Mouse (Mus musculus) layer of hippocampus, adult 2 months (tissue): Measurements from ENCODE around the gene Cd300lg. TPM values are rescaled to one million over a fixed set of nuclear protein-coding genes. Genes with fewer than 3 reads are reported as not detected.
A peak's percentile ranks its signal among the peaks of the same experiment; 100 is the strongest.

ENCODE experiments used
- DNase-seq, 2 experiments: peaks; one replicate each; pipeline ENCODE4 v3.0.0; 2022; ENCODE audit warnings: low spot score in 2 of 2
- H3K27ac ChIP-seq: fragments of 200-600 bp; 2 replicates; pipeline ENCODE4 v1.8.1; 2022
- H3K4me3 ChIP-seq: fragments of 200-600 bp; 2 replicates; pipeline ENCODE4 v1.8.1; 2022; ENCODE audit warnings: mild to moderate bottlenecking
- CTCF ChIP-seq: fragments of 200-600 bp; conservative IDR thresholded peaks from 2 replicates; pipeline ENCODE4 v1.8.1; 2022; ENCODE audit warnings: antibody characterized with exemption, mild to moderate bottlenecking, moderate library complexity
- total RNA-seq, 2 experiments: library from RNA; stranded (reverse); gene quantifications; 2 replicates each; pipeline ENCODE4 v1.2.3; 2021

Cd300lg gene
- total RNA-seq, 2 experiments from 2014 or later = not detected

GRCm38 (mm10) chr11:102043381-102043780 is 2.1 kb downstream of the Cd300lg start:
- TF ChIP-seq CTCF = no peak
- Histone ChIP-seq H3K27ac (no peak overlapping the region), H3K4me3 (no peak overlapping the region)
- no peak for DNase-seq

DNA sequence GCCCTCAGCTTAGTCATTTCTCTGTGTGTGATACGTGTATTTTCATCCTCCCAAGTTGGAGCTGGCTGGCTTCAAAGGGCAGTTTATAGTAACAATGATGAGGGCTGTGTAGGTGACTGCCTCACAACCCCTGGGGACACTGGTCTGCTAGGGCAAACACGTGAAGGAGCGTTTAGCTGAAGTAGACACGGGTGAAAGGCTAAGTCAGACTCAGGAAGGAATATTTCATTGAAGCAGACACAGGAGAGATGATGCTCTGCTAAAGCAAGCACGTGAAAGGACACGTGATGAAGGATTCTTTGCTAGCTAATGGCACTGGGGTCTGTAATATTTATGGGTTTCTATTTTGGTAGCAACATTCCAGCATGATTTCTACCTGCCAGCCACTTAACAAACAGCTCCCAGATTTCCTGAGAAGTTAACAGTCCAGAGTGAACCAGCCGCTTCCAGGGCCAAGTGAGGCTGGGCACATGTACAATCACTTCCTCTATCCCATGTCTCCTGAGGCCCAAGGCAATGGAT is 3.4 kb downstream of the Cd300lg start:
- Histone ChIP-seq H3K4me3 (no peak overlapping the region), H3K27ac (no peak overlapping the region)
- DNase-seq = no peak
- no peak for TF ChIP-seq CTCF

DNA sequence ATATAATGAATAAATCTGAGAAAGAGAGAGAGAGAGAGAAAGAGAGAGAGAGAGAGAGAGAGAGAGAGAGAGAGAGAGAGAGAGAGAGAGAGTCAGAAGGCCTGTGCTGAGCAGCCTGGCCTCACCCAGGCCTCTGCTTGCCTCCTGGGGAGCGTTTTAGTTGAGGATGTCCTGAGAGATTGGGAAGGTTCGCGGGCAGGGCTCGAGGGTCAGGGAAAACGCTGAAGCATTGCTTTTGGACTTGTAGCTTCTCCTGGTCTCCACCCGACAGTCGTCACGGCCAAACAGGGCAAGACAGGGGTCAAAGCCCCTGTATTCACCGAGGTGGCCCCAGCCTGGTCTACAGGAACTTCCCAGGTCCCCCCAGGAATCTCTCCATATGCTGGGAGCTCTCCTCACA is 5.3 kb downstream of the Cd300lg start:
- DNase-seq = no peak
- TF ChIP-seq CTCF = no peak

GRCm38 (mm10) chr11:102049875-102050482 is 8.7 kb downstream of the Cd300lg start:
- TF ChIP-seq CTCF = no peak
- Histone ChIP-seq H3K4me3 (no peak overlapping the region), H3K27ac (no peak overlapping the region)
- no peak for DNase-seq

More for the DNA sequence above, 5.3 kb downstream of the Cd300lg start:
- Histone ChIP-seq H3K4me3 (no peak overlapping the region), H3K27ac (no peak overlapping the region)

DNA sequence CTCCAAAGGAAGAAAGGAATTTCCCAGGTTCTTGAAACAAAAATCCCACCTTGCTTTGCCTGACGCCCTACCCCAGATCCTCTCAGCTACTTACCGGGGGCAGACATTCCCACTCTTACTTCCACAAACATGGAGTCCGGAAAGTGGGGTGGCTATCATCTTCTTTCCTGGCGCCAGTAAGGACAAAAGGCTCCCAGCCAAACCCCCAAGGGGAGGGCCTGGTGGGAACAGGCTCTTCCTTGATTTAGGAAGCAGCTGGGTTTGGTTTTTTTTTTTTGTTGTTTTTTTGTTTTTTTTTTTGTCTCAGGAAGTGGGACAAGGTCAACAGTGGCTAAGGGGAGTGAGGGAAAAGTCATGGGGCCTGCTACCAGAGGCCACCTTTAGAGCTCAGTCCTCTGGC is 10.2 kb downstream of the Cd300lg start:
- Histone ChIP-seq H3K4me3 (no peak overlapping the region), H3K27ac (no peak overlapping the region)
- DNase-seq = no peak
- no peak for TF ChIP-seq CTCF

DNA sequence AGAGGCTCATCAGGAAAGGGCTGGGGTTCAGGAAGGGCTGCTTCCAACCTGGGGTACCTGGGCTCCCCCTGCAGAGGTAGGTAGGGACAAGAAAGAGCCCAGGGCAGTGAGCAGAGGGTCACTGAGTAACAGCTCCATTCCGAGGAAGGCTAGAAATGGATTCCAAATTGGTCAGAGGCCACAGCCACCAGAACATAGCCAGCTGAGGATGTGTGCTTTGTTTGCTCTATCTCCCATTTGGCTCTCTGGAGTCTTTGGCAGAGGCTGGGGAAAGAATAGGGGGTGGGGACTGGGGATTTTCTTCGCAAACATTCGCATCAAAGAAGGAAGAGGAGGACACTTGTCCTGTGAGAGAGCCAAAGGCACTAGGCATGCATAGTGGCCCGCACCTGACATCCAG is 10.6 kb downstream of the Cd300lg start:
- TF ChIP-seq CTCF = no peak

DNA sequence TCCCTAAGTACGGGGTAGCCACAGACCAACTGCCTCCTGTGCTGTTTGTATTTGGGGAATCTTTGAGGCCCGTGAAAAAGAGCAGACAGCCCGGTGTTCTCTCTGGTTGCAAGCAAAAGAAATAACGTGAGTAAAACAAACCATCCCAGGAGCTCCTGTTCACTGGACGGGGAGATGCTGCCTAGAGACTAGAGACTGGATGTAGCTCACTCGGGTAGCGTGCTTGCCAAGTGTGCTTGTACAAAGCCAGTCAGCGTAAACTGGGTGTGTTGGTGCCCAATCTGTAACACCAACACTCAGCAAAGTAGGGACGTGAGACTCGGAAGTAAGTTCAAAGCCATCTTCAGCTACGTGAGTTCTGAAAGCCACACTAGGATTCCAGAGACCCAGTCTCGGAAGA is 11.4 kb downstream of the Cd300lg start:
- 0 out of 2 replicates have a peak overlapping the region, but pooled peaks have one; percentile 23 for H3K27ac ChIP-seq
- DNase-seq = no peak
- TF ChIP-seq CTCF = no peak

More for the DNA sequence above, 10.6 kb downstream of the Cd300lg start:
- DNase-seq = no peak
- Histone ChIP-seq H3K27ac (peak overlapping the region; percentile 23; the same call in 1 of the 2 replicates), H3K4me3 (no peak overlapping the region)

GRCm38 (mm10) chr11:102053183-102053582 is 11.9 kb downstream of the Cd300lg start:
- H3K4me3 ChIP-seq = no peak overlapping the region
- TF ChIP-seq CTCF = no peak
- DNase-seq = no peak
- H3K27ac ChIP-seq = no peak overlapping the region

More for the DNA sequence above, 11.4 kb downstream of the Cd300lg start:
- no peak overlapping the region for H3K4me3 ChIP-seq

- Histone ChIP-seq H3K27ac (no peak overlapping the region), H3K4me3 (no peak overlapping the region)
- peak; percentile 82 for TF ChIP-seq CTCF
- peak in 1 of 2 experiments; percentile 71 for DNase-seq
These were observed 12.5 kb downstream of the Cd300lg start for GRCm38 (mm10) chr11:102053847-102054246.

GRCm38 (mm10) chr11:102061236-102061940 is 20.1 kb downstream of the Cd300lg start:
- H3K4me3 ChIP-seq = peak overlapping the region; percentile 33
- peak; percentile 82 to 88 for DNase-seq
- TF ChIP-seq CTCF = peak; percentile 98
- peak overlapping the region; percentile 59; the same call in 1 of the 2 replicates for H3K27ac ChIP-seq

GRCm38 (mm10) chr11:102061941-102062473 is 20.7 kb downstream of the Cd300lg start:
- DNase-seq = no peak

DNA sequence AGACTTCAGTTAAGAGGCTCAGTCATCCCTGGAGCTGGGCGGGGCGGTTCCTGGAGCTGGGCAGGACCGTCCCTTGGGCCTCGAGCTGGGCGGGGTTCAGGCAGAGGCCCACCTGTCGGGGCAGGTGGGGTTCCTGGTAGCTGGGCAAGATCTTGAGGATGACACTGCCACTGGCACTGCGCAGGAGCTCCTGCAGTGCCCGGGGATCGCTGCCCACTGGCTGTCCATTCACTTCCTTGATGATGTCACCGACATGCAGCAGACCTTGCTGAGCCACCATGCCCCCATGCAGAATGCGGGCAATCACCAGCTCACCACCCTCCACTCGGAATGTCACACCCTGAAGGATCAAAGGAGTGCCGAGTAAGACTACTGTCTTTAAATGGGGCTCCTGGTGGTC is 21.8 kb downstream of the Cd300lg start:
- H3K4me3 ChIP-seq = no peak overlapping the region
- DNase-seq = no peak
- H3K27ac ChIP-seq = no peak overlapping the region
- TF ChIP-seq CTCF = no peak

More at GRCm38 (mm10) chr11:102061941-102062473, 20.7 kb downstream of the Cd300lg start:
- no peak for TF ChIP-seq CTCF
- no peak overlapping the region for H3K4me3 ChIP-seq
- H3K27ac ChIP-seq = no peak overlapping the region

- Histone ChIP-seq H3K27ac (peak overlapping the region; percentile 78), H3K4me3 (no peak overlapping the region)
- DNase-seq = no peak
- TF ChIP-seq CTCF = peak; percentile 72
These were observed 27.7 kb downstream of the Cd300lg start for GRCm38 (mm10) chr11:102068969-102069368.
